Mouse (Mus musculus) bone marrow, adult 2 months (tissue): ENCODE results near the gene Btg4. TPM values are rescaled to one million over a fixed set of nuclear protein-coding genes. Genes with fewer than 3 reads are reported as not detected.

Experiments
- H3K27ac ChIP-seq: fragments of 200-500 bp; 2 replicates; pipeline ENCODE4 v1.5.1; 2012; ENCODE audit warnings: low read depth, mild to moderate bottlenecking, control low read depth, inconsistent platforms, low read length; ENCODE audit not compliant: control insufficient read depth, poor library complexity, insufficient read depth
- H3K4me1 ChIP-seq: fragments of 200-500 bp; 2 replicates; pipeline ENCODE4 v1.6.1; 2011; ENCODE audit warnings: low read length; ENCODE audit not compliant: control insufficient read depth, insufficient read depth
- H3K4me3 ChIP-seq: fragments of 200-500 bp; replicated peaks from 2 replicates; pipeline ENCODE3; 2011; ENCODE audit warnings: mild to moderate bottlenecking, low read depth, low read length, control low read depth; ENCODE audit not compliant: control insufficient read depth
- CTCF ChIP-seq: fragments of 200-500 bp; IDR thresholded peaks from 2 replicates; pipeline ENCODE4 v1.5.1; 2011; ENCODE audit warnings: low read length, control low read depth; ENCODE audit not compliant: control insufficient read depth, insufficient read depth
- POLR2A ChIP-seq: fragments of 200-500 bp; IDR thresholded peaks from 2 replicates; pipeline ENCODE4 v1.6.1; 2011; ENCODE audit warnings: low read depth, mild to moderate bottlenecking, control low read depth, low read length, borderline replicate concordance; ENCODE audit not compliant: control insufficient read depth
- WGBS: fragments of 180-500 bp; shearing (Covaris S2); methylation state at CpG from one replicate; pipeline ENCODE4 v1.1.7; 2018; 5-methylcytosine and 5-hydroxymethylcytosine counted together
- polyA plus RNA-seq: library from polyadenylated mRNA; stranded (reverse); fragments of >200 nt; gene quantifications from 2 replicates; pipeline ENCODE4 v1.2.4, GENCODE M21; 2011; ENCODE audit warnings: low replicate concordance; ENCODE audit not compliant: missing spikeins, insufficient read depth, insufficient read length

Gene Btg4
- not detected in 2 replicates for polyA plus RNA-seq

DNA sequence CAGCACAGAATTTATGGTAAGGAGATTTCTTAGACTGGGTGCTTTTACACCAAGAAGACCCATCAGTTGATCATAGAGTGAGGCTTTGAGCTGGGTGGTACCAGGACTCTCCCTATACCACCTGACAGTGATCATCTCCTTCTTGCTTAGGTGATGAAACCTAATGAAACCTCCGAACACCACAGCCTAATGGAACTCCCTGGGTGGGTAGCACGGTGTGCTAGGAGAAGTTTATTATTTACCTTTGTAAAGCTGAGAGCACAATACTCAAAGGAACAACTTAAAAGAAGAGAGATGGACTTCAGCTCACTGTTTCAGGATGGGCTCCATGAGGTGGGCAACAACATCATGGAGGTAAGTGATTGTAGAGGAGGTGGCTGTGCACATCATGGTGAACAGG, at the start of gene Btg4:
Btg4 (plus strand) TSS at position 301 of the 400 bp plus-strand sequence.
- no peak for TF ChIP-seq CTCF
- TF ChIP-seq POLR2A: no peak
- H3K4me1 ChIP-seq: no peaks in the 10 kb centered on the region
- no peak within 1 kb of the TSS for H3K27ac ChIP-seq
- no peak within 1 kb of the TSS for H3K4me3 ChIP-seq
- WGBS: 78% methylated on average over 2 of the region's 2 CpGs

DNA sequence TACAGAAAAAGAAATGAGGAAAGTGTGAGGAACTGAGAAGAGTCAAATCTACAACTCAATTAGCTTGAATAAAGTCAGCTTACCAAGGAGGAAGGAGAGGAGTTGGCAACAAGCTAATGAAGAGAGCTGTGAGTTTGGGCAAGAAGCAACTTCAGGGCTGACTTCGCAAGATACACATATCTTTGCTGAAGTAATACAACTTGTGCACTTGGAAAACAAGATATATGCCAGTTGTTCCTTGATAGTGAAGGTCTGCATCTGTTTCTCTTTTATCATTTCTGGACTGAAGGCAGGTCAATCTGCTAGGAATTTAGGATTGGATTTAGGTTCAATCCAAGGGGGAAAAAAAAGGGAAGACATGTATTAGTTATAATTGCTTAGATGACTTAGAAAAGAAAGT, 47.1 kb upstream of the Btg4 start:
- H3K27ac ChIP-seq: no peak overlapping the region
- H3K4me1 ChIP-seq: no peaks in the 10 kb centered on the region
- no peak overlapping the region for H3K4me3 ChIP-seq
- 55% methylated on average over 1 of the region's 1 CpGs for WGBS
- TF ChIP-seq POLR2A: no peak

GRCm38 (mm10) chr9:51015732-51016131, 45.0 kb upstream of the Btg4 start:
- 44% methylated on average over 4 of the region's 4 CpGs for WGBS
- H3K27ac ChIP-seq: no peak overlapping the region
- TF ChIP-seq POLR2A: no peak
- TF ChIP-seq CTCF: no peak

DNA sequence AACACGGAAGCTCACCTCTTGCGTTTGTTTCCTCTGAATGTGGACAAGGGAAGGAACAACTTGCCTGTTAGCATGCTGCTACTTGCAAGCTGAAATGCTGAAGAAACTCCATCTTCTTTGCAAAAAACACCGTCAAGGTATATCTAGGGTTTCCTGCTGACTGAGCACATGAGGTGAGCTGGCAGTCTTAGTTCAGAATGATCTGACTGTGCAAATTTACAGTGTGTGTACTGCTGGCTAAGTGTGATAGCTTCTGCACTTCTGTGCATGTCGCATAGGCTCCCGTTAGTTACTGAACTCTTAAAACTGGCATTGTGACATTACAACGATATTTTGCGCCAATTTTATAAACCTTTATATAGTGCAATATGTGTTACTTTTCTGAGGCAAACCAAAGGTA, 41.0 kb upstream of the Btg4 start:
- WGBS: 26% methylated on average over 7 of the region's 7 CpGs
- H3K4me3 ChIP-seq: no peak overlapping the region
- no peaks in the 10 kb centered on the region; the same call in 1 of the 2 replicates for H3K4me1 ChIP-seq
- TF ChIP-seq POLR2A: no peak
- no peak for TF ChIP-seq CTCF
- H3K27ac ChIP-seq: no peak overlapping the region

More at GRCm38 (mm10) chr9:51015732-51016131, 45.0 kb upstream of the Btg4 start:
- Histone ChIP-seq H3K4me3 (no peak overlapping the region), H3K4me1 (no peaks in the 10 kb centered on the region; the same call in 1 of the 2 replicates)

DNA sequence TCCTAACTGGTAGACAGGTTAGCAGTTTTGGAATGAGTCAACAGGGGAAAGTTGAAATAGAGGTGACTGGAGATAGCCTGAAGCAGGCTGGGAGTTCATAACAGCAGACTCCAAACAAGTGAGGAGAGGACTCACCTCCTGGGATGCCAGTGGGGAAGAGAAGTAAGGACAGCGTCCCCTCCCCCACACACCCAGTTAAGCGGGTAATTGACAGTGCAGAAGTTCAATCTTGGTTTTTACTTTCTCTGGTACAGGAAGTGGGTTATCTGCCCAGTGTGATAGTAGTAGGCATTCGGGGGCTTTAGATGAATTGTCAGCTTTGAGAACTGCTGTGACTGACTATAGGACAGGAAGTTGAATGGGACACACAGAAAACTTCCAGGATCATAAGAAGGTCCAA, 40.4 kb upstream of the Btg4 start:
- 4% methylated on average over 3 of the region's 3 CpGs for WGBS
- TF ChIP-seq CTCF (no peak), POLR2A (no peak)
- H3K4me3 ChIP-seq: no peak overlapping the region
- no peak overlapping the region for H3K27ac ChIP-seq
- H3K4me1 ChIP-seq: no peaks in the 10 kb centered on the region; the same call in 1 of the 2 replicates

- Histone ChIP-seq H3K4me1 (no peaks in the 10 kb centered on the region; the same call in 1 of the 2 replicates), H3K27ac (no peak overlapping the region), H3K4me3 (no peak overlapping the region)
- 25% methylated on average over 4 of the region's 4 CpGs for WGBS
- no peak for TF ChIP-seq POLR2A
- no peak for TF ChIP-seq CTCF
Observed at GRCm38 (mm10) chr9:51021123-51021795, 39.4 kb upstream of the Btg4 start.

DNA sequence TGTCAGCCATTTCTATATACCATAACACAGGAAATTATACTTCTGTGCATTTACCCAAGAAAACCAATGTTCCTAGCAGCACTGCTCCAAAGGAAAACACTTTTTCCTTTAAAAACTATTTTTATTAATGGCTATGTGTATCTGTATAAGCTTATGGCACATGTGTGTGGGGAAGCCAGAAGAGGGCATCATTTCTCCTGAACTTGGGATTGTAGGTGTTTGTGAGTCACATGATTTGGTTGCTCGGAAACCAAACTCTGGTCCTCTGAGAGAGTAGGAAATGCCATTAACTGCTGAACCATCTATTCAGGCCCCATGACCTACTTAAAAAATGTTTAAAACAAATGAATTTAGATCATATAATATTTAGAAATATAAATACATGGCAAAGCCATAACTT, 33.7 kb upstream of the Btg4 start:
- WGBS: 84% methylated on average over 1 of the region's 1 CpGs
- Histone ChIP-seq H3K27ac (no peak overlapping the region), H3K4me1 (peaks cover under 1% of the 10 kb centered on the region; the same call in 1 of the 2 replicates), H3K4me3 (no peak overlapping the region)
- TF ChIP-seq CTCF: no peak
- no peak for TF ChIP-seq POLR2A

DNA sequence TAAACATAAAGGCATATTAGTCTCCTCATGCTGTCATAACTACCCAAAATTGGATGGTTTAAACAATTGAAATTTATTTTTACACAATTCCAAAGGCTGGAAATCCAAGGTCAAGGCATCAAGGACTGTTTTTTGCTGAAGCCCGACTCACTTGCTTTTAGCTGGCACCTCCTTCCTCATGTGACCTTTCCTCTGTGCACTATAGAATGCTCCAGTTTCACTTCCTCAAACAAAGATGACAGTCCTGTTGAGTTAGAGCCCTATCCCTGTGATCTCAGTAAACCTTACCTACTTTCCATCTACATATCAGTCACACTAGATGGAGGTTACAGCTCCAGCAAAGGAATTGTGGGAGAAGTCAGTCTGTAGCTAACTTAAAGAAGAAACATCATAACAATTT, 30.6 kb upstream of the Btg4 start:
- TF ChIP-seq POLR2A (no peak), CTCF (no peak)
- WGBS: 2% methylated on average over 1 of the region's 1 CpGs
- Histone ChIP-seq H3K27ac (no peak overlapping the region), H3K4me3 (no peak overlapping the region), H3K4me1 (peaks cover 1% of the 10 kb centered on the region)
